Mouse (Mus musculus): ENCODE results near the gene Spag4.
A peak's percentile ranks its signal among the peaks of the same experiment; 100 is the strongest.
"Not testable (repeated sequence)": the region's sequence is repeated elsewhere in the genome, so short reads cannot be mapped to it uniquely, and the experiment has no call there.

The Spag4 gene

DNA sequence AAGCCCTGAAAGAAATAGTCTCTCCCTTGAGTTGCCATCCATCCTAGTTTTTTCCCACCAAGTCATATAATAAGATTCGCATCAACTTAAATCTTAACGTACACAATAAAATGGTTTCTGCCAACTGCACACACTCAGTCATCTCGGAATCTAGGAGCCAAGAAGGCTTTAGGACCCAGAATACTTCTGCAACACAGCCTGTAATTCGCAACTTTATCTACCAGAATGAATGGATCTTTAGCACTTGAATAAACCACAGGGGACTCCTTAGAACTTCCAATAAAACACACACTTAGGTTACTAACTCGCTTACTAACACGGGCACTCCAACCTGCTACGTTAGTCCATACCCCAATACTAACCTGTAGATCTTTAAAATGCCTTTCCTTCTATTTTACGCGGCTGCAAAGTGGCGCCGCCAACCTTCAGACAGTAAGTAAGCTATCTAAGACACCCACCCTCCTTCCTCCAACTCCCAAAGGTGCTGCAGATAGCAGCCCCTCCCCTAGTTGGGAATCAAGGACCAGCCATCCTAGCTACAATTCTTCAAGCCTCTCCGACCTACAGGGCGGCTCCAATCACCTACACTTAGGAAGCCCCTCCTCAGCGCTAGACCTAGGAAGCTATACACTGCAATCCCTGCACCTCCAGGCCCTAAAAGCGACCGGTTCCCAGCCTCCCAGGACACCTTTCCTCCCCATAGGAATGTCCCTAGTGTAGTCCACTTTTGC, 45.8 kb downstream of the Spag4 start:
- no peak for DNase-seq (ENCODE audit: low spot score)

DNA sequence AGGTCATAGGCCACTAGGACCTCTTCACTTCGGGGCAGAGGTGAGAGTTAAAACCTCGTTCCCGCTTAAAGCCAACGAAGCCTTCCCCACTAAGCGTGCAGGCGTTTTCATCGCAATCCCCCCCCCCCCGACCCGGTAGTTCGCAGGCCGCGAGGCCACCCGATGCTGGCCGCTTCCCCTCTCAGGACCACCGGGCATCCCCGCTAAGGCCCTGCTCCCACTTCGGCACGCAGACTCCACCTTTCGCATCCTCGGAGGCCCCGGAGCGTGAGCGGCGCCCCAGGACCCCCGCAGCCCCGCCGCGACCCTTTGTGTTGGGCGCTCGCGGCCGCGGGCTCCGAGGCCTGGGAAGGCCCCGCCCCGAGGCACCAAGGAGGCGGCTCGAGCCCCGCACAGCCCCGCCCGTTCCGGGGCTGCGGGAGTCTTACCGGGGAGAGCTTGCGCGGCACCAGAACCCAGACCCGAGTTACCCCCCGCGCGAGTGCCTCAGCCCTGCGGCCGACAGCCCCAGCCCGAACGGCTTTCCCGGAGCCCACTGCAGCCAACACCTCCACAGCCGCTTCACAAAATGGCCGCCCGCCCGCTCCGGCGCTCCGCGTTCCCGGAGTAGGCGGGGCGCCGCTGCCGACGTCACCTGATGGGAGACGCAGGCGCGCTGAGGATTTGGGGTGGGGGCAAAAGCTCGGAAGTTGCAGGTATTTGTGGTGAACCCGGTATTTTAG, 46.5 kb downstream of the Spag4 start, which contains the start of the genes Cpne1 and Rbm12:
Gene Cpne1 (minus strand): TSS at position 608 of the 722 bp plus-strand sequence.
Gene Rbm12 (minus strand): TSS at position 621 of the 722 bp plus-strand sequence.
- DNase-seq (ENCODE audit: low spot score): peak; percentile 72

DNA sequence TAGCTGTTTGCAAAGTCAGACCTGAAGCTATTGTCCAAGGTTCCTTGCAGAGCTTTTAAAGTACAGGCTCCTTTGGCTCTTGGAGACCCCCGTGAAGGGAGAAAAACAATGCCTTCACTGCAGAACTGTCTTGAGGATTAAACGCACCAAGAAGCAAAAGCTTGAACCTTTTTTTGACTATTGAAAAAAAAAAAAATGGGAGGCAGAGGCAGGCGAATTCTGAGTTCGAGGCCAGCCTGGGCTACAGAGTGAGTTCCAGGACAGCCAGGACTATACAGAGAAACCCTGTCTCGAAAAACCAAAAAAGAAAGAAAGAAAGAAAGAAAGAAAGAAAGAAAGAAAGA, 47.1 kb downstream of the Spag4 start:
- not testable (repeated sequence) for DNase-seq (ENCODE audit: low spot score)

DNA sequence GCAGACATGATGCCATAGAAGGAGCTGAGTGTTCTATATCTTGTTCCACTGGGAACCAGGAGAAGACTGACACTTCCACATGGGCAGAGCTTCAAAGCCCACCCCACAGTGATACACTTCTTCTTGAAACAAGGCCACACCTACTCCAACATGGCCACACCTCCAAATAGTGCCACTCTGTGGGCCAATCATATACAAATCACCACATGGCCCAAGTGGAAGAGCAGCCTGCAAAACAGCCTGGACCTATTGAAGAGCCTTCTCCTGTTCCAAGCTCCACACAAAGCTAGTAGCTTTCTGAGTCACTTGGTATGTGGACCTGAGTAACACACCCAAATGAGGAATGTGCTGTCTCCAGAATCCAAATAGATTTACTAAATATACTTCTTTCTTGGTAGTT, 54.6 kb downstream of the Spag4 start:
- no peak for DNase-seq (ENCODE audit: low spot score)
